ENCODE assay signal across 18 mouse cellular contexts in genomic region chr16:43396849-43397628, GRCm38 (mm10).
DNase-seq lines count a peak whose midpoint lies in the region; ATAC-seq and TF ChIP-seq lines count a peak whose summit lies in the region.
"Had no signal": no experiment of that assay in that cellular context is flagged by ENCODE, and none has a peak within 500 bp of the region (broad histone marks: within the 10 kb centered on the region; RNA-seq: fewer than 3 reads in every experiment).

No protein-coding gene starts in this region.

- no peaks in the 10 kb centered on the region for H3K4me1 ChIP-seq in liver, postnatal 0 days (ENCODE audit: insufficient read depth)
- peaks cover 3% of the 10 kb centered on the region for H3K4me1 ChIP-seq in embryonic facial prominence, embryonic 15.5 days
- H3K4me1 ChIP-seq in lung, postnatal 0 days (ENCODE audit: insufficient read depth, low read depth, low read length), result no peaks in the 10 kb centered on the region
- H3K4me1 ChIP-seq: forebrain, embryonic 15.5 days; hindbrain, embryonic 13.5 days had no signal

- intact Hi-C loops in heart, postnatal 10 days (cut with DNase I), result loop anchor here (10.0 kb wide), 1 partner anchor 408 kb away; no protein-coding TSS in a partner anchor

- H3K27ac ChIP-seq in liver, postnatal 0 days (ENCODE audit: low read depth), result peak overlapping the region; percentile 30; the same call in 1 of the 2 replicates
- H3K27ac ChIP-seq in embryonic facial prominence, embryonic 15.5 days (replicated peaks), result peak overlapping the region; percentile 55
- H3K27ac ChIP-seq in lung, postnatal 0 days (ENCODE audit: low read length), result no peak overlapping the region
- H3K27ac ChIP-seq: forebrain, embryonic 15.5 days; hindbrain, embryonic 13.5 days; hindbrain, postnatal 0 days had no signal

- no peak for ATAC-seq in liver, postnatal 0 days
- no peak for ATAC-seq in embryonic facial prominence, embryonic 15.5 days (ENCODE audit: insufficient number of reproducible peaks, low FRiP score, low TSS enrichment, low read depth)
- no peak for ATAC-seq in lung, postnatal 0 days
- ATAC-seq: forebrain, embryonic 15.5 days; hindbrain, postnatal 0 days had no signal

- no peak overlapping the region for H3K4me3 ChIP-seq in liver, postnatal 0 days (ENCODE audit: low read depth, low read length)
- H3K4me3 ChIP-seq in embryonic facial prominence, embryonic 15.5 days (replicated peaks), result no peak overlapping the region
- no peak overlapping the region for H3K4me3 ChIP-seq in lung, postnatal 0 days (ENCODE audit: low read depth, low read length)
- H3K4me3 ChIP-seq: forebrain, embryonic 15.5 days; hindbrain, embryonic 13.5 days had no signal

- no peaks in the 10 kb centered on the region for H3K27me3 ChIP-seq in liver, postnatal 0 days (ENCODE audit: insufficient read depth, low read length)
- H3K27me3 ChIP-seq in embryonic facial prominence, embryonic 15.5 days, result no peaks in the 10 kb centered on the region
- H3K27me3 ChIP-seq in lung, postnatal 0 days (replicated peaks; ENCODE audit: insufficient read depth, low read length), result no peaks in the 10 kb centered on the region
- H3K27me3 ChIP-seq: forebrain, embryonic 15.5 days; hindbrain, embryonic 13.5 days had no signal

- no peaks in the 10 kb centered on the region for H3K36me3 ChIP-seq in liver, postnatal 0 days (replicated peaks; ENCODE audit: insufficient read depth, low read length)
- H3K36me3 ChIP-seq in embryonic facial prominence, embryonic 15.5 days, result no peaks in the 10 kb centered on the region
- H3K36me3 ChIP-seq in lung, postnatal 0 days (ENCODE audit: insufficient read depth, low read length), result no peaks in the 10 kb centered on the region
- H3K36me3 ChIP-seq: forebrain, embryonic 15.5 days; G1E; hindbrain, embryonic 13.5 days had no signal

- no peak overlapping the region for H3K4me2 ChIP-seq in liver, postnatal 0 days (ENCODE audit: low read depth, low read length)
- no peak overlapping the region for H3K4me2 ChIP-seq in embryonic facial prominence, embryonic 15.5 days (replicated peaks)
- no peak overlapping the region for H3K4me2 ChIP-seq in lung, postnatal 0 days (replicated peaks; ENCODE audit: low read depth, low read length)
- H3K4me2 ChIP-seq: forebrain, embryonic 15.5 days; hindbrain, embryonic 13.5 days had no signal

- TF ChIP-seq EP300 in liver, postnatal 0 days (IDR thresholded peaks at IDR 0.05; ENCODE audit: low read depth), result no peak
- TF ChIP-seq EP300 in lung, postnatal 0 days (IDR thresholded peaks at IDR 0.05), result no peak

- peak; percentile 23 to 31 for DNase-seq in cerebellum, postnatal 10 days
- no peak for DNase-seq in cerebellum, adult 11 months
- peak; percentile 87 for DNase-seq in heart, adult 11 months
- DNase-seq in heart, postnatal 10 days, result no peak
- DNase-seq in liver, postnatal 0 days, result no peak
- DNase-seq in liver, result no peak
- no peak for DNase-seq in lung, postnatal 0 days (ENCODE audit: low spot score)
- DNase-seq: adrenal gland, adult 8-10 months; adrenal gland, postnatal 36 days; cerebellum, adult 8-10 months; gastrocnemius, postnatal 10 days; heart, postnatal 14 days; kidney, adult 11 months had no signal

- TF ChIP-seq CTCF in liver, postnatal 0 days (IDR thresholded peaks at IDR 0.05; ENCODE audit: low read depth), result no peak
- no peak for TF ChIP-seq CTCF in lung, postnatal 0 days (IDR thresholded peaks at IDR 0.05)

- 78% methylated on average over 11 of the region's 11 CpGs for WGBS in liver, postnatal 0 days (ENCODE audit: insufficient replicate concordance)
- WGBS in embryonic facial prominence, embryonic 15.5 days, result 78% methylated on average over 11 of the region's 11 CpGs
- 84% methylated on average over 11 of the region's 11 CpGs for WGBS in lung, postnatal 0 days

- no peaks in the 10 kb centered on the region for H3K9me3 ChIP-seq in liver, postnatal 0 days (ENCODE audit: low read length)
- H3K9me3 ChIP-seq in embryonic facial prominence, embryonic 15.5 days (replicated peaks), result no peaks in the 10 kb centered on the region
- H3K9me3 ChIP-seq in lung, postnatal 0 days (ENCODE audit: low read length), result no peaks in the 10 kb centered on the region
- H3K9me3 ChIP-seq: forebrain, embryonic 15.5 days; G1E; hindbrain, embryonic 13.5 days had no signal

- no peak overlapping the region for H3K9ac ChIP-seq in liver, postnatal 0 days (replicated peaks)
- H3K9ac ChIP-seq in embryonic facial prominence, embryonic 15.5 days, result no peak overlapping the region
- no peak overlapping the region for H3K9ac ChIP-seq in lung, postnatal 0 days (replicated peaks; ENCODE audit: low read depth)
- H3K9ac ChIP-seq: forebrain, embryonic 15.5 days; hindbrain, embryonic 13.5 days had no signal

Comparison
In these comparisons a context has a peak if more than half of its experiments do, and no peak if none do; other contexts are left out.
1. DNase-seq: peak in cerebellum, postnatal 10 days (2 of 2) and heart, adult 11 months (single experiment); none in cerebellum, adult 11 months (single experiment), heart, postnatal 10 days (0 of 2), liver, postnatal 0 days (single experiment), liver (single experiment) and lung, postnatal 0 days (single experiment).